Mouse (Mus musculus): ENCODE data around the gene Calcrl. TPM values are rescaled to one million over a fixed set of nuclear protein-coding genes. Genes with fewer than 3 reads are reported as not detected.
A peak's percentile ranks its signal among the peaks of the same experiment; 100 is the strongest.

Calcrl gene
- polyA plus RNA-seq, 1 experiment from 2014 or later: 23.6 TPM

DNA sequence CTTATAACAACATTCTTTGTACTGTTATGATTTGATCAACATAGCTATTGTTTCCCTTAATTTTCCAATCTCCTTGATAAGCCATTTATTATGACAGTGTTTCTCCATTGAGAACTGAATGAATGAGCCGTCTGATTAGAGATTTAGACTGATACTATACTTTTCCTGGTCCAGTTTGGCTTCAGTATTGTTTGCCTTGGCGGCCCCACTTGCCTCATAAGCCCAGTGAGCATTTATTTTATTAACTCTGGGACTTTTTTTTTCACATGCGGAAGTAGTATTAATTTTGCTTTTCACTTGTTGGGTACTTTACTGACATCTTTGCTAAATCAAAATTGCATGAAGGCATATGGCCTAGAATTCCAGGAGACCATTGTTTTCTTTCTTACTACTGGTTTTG is 59.9 kb downstream of the Calcrl start:
- 77% methylated on average over 3 of the region's 3 CpGs for WGBS
- H3K27ac ChIP-seq: no peak overlapping the region
- no peaks in the 10 kb centered on the region for H3K27me3 ChIP-seq
- no peak overlapping the region for H3K9ac ChIP-seq
- H3K4me1 ChIP-seq: no peaks in the 10 kb centered on the region
- H3K4me3 ChIP-seq: no peak overlapping the region
- ATAC-seq (ENCODE audit: insufficient number of reproducible peaks, insufficient read depth, low FRiP score, low TSS enrichment): no peak
- no peak overlapping the region for H3K4me2 ChIP-seq (replicated peaks)
- H3K36me3 ChIP-seq: no peaks in the 10 kb centered on the region
- H3K9me3 ChIP-seq: no peaks in the 10 kb centered on the region

DNA sequence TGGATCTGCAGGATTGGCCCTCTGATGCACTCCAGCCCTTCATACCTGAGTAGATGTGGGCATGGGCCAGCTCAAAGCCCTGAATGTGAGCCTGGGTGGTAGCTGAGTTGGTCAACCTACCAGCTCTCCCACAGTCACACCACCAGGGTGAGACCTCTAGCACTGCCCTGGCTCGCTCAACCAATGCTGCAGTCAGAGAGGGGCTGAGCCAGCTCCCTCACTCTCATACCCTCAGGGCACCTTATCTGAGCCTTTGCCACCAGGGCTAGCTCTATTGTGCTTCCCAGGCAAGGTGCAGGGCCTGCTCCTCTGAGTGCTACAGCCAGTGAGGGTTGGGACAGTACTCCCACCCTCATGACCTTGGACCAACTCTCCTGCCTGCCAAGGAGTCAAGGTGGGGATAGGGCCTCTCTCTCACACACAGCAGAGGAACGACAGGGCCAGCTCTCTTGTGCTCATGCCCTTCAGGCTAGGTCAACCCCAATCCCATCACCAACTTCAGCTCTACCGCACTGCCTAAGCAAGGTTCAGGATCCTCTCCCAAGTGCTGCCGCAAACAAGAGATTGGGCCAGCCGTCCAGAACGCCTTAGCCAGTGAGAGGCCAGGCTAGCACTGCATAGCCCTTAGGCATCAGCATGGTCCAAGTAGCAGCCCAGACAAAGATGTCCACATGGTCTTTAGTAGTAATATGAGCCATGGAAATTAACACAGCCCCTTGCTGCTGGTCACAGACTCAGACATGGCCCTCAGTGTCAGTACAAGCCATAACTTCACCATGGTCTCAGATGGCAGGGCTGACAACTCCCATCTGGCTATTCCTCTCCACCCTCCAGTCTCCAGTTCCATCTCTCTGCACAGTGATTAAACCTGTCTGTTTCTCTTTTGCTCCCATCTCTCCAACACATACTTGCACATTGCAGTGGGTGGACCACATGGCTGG is 62.2 kb downstream of the Calcrl start:
- Histone ChIP-seq H3K9ac (no peak overlapping the region), H3K4me3 (no peak overlapping the region), H3K4me1 (no peaks in the 10 kb centered on the region), H3K36me3 (no peaks in the 10 kb centered on the region), H3K9me3 (no peaks in the 10 kb centered on the region), H3K27ac (no peak overlapping the region), H3K4me2 (replicated peaks) (no peak overlapping the region), H3K27me3 (no peaks in the 10 kb centered on the region)
- peak; percentile 28; the same call in 1 of the 2 replicates for ATAC-seq (ENCODE audit: insufficient number of reproducible peaks, insufficient read depth, low FRiP score, low TSS enrichment)
- WGBS: 88% methylated on average over 6 of the region's 6 CpGs

DNA sequence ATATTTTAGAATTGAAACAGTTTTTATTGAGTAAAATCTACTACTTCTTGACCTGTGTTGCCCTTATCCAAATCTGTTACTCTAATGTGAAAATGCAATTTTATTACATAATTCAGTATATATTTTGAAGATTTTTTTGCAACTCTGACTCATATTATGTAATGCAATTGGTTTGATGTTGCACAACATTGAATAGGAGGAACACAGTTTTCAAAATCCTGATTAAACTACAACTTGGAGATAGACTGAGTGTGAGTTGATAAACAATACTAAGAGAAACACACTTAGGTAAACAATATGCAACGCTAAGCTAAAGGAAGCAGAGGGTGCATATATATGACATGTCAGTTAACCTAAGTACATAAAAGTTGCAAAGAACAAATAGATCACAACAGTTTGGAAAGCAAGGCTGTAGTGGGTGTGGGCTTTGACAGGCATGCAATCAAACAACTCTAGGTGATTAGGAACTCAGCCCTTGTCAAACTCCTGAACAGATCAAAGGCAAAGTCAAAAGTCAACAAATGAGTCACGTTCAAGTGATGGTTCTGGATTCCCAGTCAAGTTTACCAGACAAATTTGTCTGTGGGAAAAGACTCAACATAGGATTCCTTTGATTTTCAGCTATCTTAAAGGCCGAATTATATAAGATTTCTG is 66.4 kb downstream of the Calcrl start:
- ATAC-seq (ENCODE audit: insufficient number of reproducible peaks, insufficient read depth, low FRiP score, low TSS enrichment): no peak
- H3K27me3 ChIP-seq: no peaks in the 10 kb centered on the region
- WGBS: 63% methylated on average over 3 of the region's 3 CpGs
- no peaks in the 10 kb centered on the region for H3K9me3 ChIP-seq
- H3K4me1 ChIP-seq: no peaks in the 10 kb centered on the region
- no peak overlapping the region for H3K4me3 ChIP-seq
- no peak overlapping the region for H3K9ac ChIP-seq
- H3K4me2 ChIP-seq (replicated peaks): no peak overlapping the region
- H3K27ac ChIP-seq: no peak overlapping the region
- H3K36me3 ChIP-seq: no peaks in the 10 kb centered on the region

DNA sequence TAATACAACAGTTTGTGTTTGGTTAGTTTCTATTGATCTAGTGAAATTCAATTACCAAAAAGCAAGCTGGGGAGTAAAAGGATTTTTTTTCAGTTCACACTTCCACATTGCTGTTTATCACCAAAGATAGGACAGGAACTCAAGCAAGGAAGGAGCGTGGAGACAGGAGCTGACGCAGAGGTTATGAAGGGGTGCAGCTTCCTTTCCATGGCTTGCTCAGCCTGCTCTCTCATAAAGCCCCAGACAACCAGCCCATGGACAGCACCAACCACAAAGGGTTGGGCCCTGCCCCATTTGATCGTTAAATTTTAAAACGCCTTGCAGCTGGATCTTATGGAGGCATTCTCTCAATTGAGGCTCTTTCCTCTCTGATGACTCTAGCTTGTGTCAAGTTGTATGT is 69.9 kb downstream of the Calcrl start:
- Histone ChIP-seq H3K9ac (no peak overlapping the region), H3K4me2 (replicated peaks) (no peak overlapping the region), H3K9me3 (no peaks in the 10 kb centered on the region), H3K27ac (no peak overlapping the region), H3K4me1 (no peaks in the 10 kb centered on the region), H3K27me3 (no peaks in the 10 kb centered on the region), H3K36me3 (no peaks in the 10 kb centered on the region), H3K4me3 (no peak overlapping the region)
- 78% methylated on average over 4 of the region's 4 CpGs for WGBS
- no peak for ATAC-seq (ENCODE audit: insufficient number of reproducible peaks, insufficient read depth, low FRiP score, low TSS enrichment)

DNA sequence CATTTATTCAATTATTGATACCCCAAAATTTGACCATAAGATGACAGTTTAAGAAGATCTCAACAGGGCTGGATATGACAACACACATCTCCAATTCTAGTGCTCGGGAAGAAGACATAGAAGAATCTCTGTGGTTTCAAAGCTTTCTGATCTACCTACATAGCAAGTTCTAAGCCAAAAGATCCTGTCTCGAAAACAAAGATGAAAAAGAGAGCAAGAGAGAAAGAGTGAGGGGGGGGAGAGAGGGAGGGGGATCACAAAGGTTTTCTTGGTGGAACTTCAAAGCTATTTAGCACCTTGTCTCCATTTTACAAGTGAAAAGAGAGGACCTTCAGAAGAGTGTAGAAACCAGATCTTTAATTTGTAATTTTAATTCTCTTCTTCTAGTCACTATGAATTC is 77.8 kb downstream of the Calcrl start:
- no peak overlapping the region for H3K9ac ChIP-seq
- H3K36me3 ChIP-seq: no peaks in the 10 kb centered on the region
- H3K27me3 ChIP-seq: no peaks in the 10 kb centered on the region
- no peak overlapping the region for H3K4me2 ChIP-seq (replicated peaks)
- no peak overlapping the region for H3K27ac ChIP-seq
- no peak overlapping the region for H3K4me3 ChIP-seq
- WGBS: 70% methylated on average over 2 of the region's 2 CpGs
- H3K4me1 ChIP-seq: no peaks in the 10 kb centered on the region
- H3K9me3 ChIP-seq: no peaks in the 10 kb centered on the region
- ATAC-seq (ENCODE audit: insufficient number of reproducible peaks, insufficient read depth, low FRiP score, low TSS enrichment): no peak

DNA sequence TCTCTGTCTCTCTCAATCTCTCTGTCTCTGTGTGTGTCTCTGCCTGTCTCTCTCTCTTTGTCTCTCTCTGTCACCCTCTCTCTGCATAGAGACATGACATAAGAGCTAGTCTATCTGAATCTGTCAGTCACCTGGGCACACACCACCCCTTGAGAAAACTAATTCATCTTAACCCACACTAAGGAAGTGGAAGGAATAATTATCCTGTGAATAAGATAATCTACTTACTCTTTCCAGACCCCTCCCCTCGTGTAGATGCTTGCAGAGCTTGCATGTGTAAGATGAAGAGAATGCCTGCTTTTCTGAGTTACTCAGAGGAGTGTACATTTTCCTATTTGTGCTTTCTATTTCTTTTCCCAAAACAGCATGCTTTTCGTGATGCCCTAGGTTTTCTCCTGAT is 81.5 kb downstream of the Calcrl start:
- Histone ChIP-seq H3K4me2 (replicated peaks) (no peak overlapping the region), H3K27me3 (no peaks in the 10 kb centered on the region), H3K4me1 (no peaks in the 10 kb centered on the region), H3K27ac (no peak overlapping the region), H3K9me3 (no peaks in the 10 kb centered on the region), H3K36me3 (no peaks in the 10 kb centered on the region), H3K9ac (no peak overlapping the region), H3K4me3 (no peak overlapping the region)
- no peak for ATAC-seq (ENCODE audit: insufficient number of reproducible peaks, insufficient read depth, low FRiP score, low TSS enrichment)
- 69% methylated on average over 2 of the region's 2 CpGs for WGBS

DNA sequence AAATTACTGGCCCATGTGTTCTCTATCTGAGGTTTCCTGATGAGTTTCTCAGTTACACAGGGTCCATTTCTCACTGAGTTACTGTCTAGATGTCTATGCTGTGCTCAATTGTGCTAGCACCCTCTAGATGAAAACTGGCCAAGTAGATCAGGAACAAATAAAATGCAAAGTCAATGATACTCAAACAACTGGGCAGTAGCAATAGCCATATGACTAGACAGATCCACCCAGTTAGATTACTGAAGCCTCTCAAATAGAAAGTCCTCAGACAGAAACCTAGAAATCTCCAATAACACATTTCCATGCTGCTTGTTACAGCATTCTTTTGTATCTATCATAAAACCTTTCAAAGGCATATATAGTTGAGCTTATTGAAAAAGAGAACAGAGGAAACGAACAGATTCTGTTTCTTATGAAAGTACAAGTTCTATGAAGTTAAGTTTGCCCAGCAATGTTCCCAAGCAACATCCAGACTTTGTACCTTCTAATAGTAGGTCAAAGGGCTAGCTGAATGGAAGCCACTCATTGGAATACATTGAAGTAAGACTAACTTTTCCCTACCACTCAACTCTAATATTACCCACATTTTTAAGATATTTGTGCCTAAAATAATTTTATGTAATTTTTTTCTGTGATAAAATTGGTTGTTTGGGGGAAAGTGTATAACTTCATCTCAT is 87.3 kb downstream of the Calcrl start:
- H3K9me3 ChIP-seq: no peaks in the 10 kb centered on the region

DNA sequence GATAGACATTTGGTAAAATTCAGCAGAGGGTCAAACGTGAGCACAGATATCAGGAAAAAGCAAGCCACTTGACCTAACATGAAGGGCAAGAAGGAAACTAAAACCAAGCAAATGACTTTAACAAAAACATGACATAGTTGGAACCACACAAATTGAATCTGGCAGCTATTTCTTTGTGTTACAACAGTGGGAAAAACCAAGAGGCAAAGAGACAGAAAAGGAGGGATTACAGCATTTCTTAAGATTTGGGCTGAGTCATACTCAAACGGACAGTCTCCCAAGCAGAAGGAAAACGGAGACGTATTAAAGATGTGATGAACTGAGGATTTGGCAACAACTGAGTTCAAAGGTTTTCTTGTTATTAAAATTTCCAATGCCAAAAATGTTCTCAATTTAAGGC is 88.9 kb downstream of the Calcrl start:
- no peak overlapping the region for H3K9ac ChIP-seq
- WGBS: 78% methylated on average over 4 of the region's 4 CpGs
- H3K4me2 ChIP-seq (replicated peaks): no peak overlapping the region
- H3K36me3 ChIP-seq: no peaks in the 10 kb centered on the region
- H3K27ac ChIP-seq: no peak overlapping the region
- H3K4me3 ChIP-seq: no peak overlapping the region
- no peaks in the 10 kb centered on the region for H3K4me1 ChIP-seq
- H3K9me3 ChIP-seq: no peaks in the 10 kb centered on the region
- ATAC-seq (ENCODE audit: insufficient number of reproducible peaks, insufficient read depth, low FRiP score, low TSS enrichment): no peak
- no peaks in the 10 kb centered on the region for H3K27me3 ChIP-seq

More for the DNA sequence above, 87.3 kb downstream of the Calcrl start:
- H3K4me3 ChIP-seq: no peak overlapping the region
- no peaks in the 10 kb centered on the region for H3K27me3 ChIP-seq
- H3K27ac ChIP-seq: no peak overlapping the region
- no peak for ATAC-seq (ENCODE audit: insufficient number of reproducible peaks, insufficient read depth, low FRiP score, low TSS enrichment)
- no peaks in the 10 kb centered on the region for H3K36me3 ChIP-seq
- 90% methylated on average over 1 of the region's 1 CpGs for WGBS
- H3K4me1 ChIP-seq: no peaks in the 10 kb centered on the region
- H3K4me2 ChIP-seq (replicated peaks): no peak overlapping the region
- no peak overlapping the region for H3K9ac ChIP-seq

DNA sequence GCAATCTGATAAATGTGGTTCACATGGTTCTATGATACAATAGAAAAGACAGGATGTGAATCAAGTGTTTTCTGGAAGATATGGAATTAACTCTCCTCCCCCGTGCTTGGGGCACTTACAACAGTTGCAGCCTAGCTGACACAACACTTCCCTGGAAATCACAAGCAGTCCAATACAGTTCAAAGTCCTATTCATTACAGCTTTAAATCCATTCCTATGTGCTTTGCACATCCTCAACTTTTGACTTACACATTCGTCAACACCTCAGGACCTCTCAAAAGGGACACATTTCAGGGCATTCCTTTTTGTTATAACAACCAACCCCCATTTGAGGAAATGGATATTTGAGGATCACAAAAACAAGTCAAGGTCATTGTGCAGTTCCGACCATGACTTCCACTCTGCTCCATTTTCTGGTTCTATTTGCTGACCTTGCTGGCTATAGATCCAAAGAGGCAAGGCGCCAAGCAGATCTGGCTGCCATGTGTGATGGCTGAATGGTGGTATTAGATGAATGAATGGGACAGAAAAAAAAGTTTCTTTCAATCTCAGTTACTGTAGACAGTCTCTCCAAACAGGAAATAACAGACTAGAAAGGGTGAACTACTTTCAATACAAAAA is 108.9 kb downstream of the Calcrl start:
- no peak overlapping the region for H3K27ac ChIP-seq
- H3K36me3 ChIP-seq: no peaks in the 10 kb centered on the region
- no peak overlapping the region for H3K4me3 ChIP-seq
- no peaks in the 10 kb centered on the region for H3K4me1 ChIP-seq
- no peaks in the 10 kb centered on the region for H3K27me3 ChIP-seq
- ATAC-seq (ENCODE audit: insufficient number of reproducible peaks, insufficient read depth, low FRiP score, low TSS enrichment): no peak
- H3K4me2 ChIP-seq (replicated peaks): no peak overlapping the region
- H3K9ac ChIP-seq: no peak overlapping the region
- no peaks in the 10 kb centered on the region for H3K9me3 ChIP-seq
- 72% methylated on average over 4 of the region's 4 CpGs for WGBS

DNA sequence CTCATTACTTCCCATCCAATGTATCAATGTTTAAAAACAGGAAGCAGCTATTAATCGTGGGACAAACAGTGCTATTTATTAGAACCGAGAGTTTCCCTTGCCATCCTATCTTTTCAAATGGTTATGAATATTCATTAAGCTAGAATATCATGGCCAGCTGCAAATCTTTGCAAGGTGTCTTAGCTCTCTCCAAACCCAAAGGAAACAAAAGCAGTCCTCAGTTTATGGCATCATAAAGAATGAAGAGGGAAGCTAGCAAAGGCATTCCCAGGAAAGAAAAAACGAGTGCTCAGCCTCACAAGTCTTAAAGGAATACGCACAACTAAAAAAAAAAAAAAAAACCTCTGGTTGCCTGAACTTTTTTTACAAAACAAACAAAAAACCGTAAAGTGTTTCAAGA is 128.7 kb downstream of the Calcrl start:
- Histone ChIP-seq H3K4me3 (no peak overlapping the region), H3K9me3 (no peaks in the 10 kb centered on the region), H3K4me2 (replicated peaks) (no peak overlapping the region), H3K27ac (no peak overlapping the region), H3K4me1 (no peaks in the 10 kb centered on the region), H3K36me3 (no peaks in the 10 kb centered on the region), H3K9ac (no peak overlapping the region), H3K27me3 (no peaks in the 10 kb centered on the region)
- ATAC-seq (ENCODE audit: insufficient number of reproducible peaks, insufficient read depth, low FRiP score, low TSS enrichment): no peak
- 47% methylated on average over 5 of the region's 5 CpGs for WGBS

DNA sequence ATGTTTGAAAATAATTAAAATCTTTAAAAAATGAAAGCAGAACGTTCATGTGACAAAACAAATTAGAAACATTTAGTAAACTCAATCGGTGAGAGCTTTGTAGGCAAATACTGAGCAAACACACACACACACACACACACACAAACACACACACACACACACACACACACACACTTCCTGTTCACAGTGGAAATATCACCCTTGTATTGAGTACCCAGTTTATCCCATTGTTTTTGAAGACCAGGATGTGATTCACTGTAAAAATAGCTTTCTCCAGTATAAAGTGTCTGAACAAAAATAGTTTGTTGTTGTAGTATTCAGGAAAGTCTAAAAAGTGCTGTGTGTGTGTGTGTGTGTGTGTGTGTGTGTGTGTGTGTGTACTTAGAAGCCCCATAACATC is 130.1 kb downstream of the Calcrl start:
- WGBS: 68% methylated on average over 2 of the region's 2 CpGs
- ATAC-seq (ENCODE audit: insufficient number of reproducible peaks, insufficient read depth, low FRiP score, low TSS enrichment): no peak
- H3K9ac ChIP-seq: no peak overlapping the region
- H3K4me3 ChIP-seq: no peak overlapping the region
- H3K27me3 ChIP-seq: no peaks in the 10 kb centered on the region
- no peak overlapping the region for H3K27ac ChIP-seq
- H3K36me3 ChIP-seq: no peaks in the 10 kb centered on the region
- H3K4me1 ChIP-seq: no peaks in the 10 kb centered on the region
- H3K4me2 ChIP-seq (replicated peaks): no peak overlapping the region
- H3K9me3 ChIP-seq: no peaks in the 10 kb centered on the region

All from embryonic facial prominence, embryonic 12.5 days (tissue).